Mouse (Mus musculus) adrenal gland, adult (tissue): ENCODE results near the gene Ppan.
A peak's percentile ranks its signal among the peaks of the same experiment; 100 is the strongest.

Experiments used
- DNase-seq, 2 experiments: peaks; one replicate each; pipeline ENCODE4 v3.0.0; 2022 to 2023; ENCODE audit warnings: low spot score in 1 of 2; ENCODE audit not compliant: inconsistent age in 2 of 2

Gene Ppan

GRCm38 (mm10) chr9:20878041-20878709, 9.8 kb upstream of the Ppan start:
- peak; percentile 100 for DNase-seq

- DNase-seq = no peak
Observed at GRCm38 (mm10) chr9:20878710-20879065, 9.3 kb upstream of the Ppan start.

- peak in 1 of 2 experiments; percentile 45 for DNase-seq
Observed at GRCm38 (mm10) chr9:20879097-20879792, 8.7 kb upstream of the Ppan start, which contains the start of gene Angptl6. TSS of gene Angptl6 (minus strand) at chr9:20879727.

GRCm38 (mm10) chr9:20886563-20886962, 1.4 kb upstream of the Ppan start:
- no peak for DNase-seq

- DNase-seq = no peak
Observed at GRCm38 (mm10) chr9:20887191-20887590, 784 bp upstream of the Ppan start.

- DNase-seq = no peak
Observed at GRCm38 (mm10) chr9:20888386-20888765, 401 bp downstream of the Ppan start.

GRCm38 (mm10) chr9:20889185-20890141, 1.5 kb downstream of the Ppan start:
- DNase-seq = peak in 1 of 2 experiments; percentile 46

GRCm38 (mm10) chr9:20890411-20890810, 2.4 kb downstream of the Ppan start:
- no peak for DNase-seq

GRCm38 (mm10) chr9:20891339-20892103, 3.5 kb downstream of the Ppan start:
- no peak for DNase-seq

GRCm38 (mm10) chr9:20892104-20892653, 4.2 kb downstream of the Ppan start:
- peak in 1 of 2 experiments; percentile 35 for DNase-seq

GRCm38 (mm10) chr9:20893069-20893468, 5.1 kb downstream of the Ppan start:
- DNase-seq = no peak

GRCm38 (mm10) chr9:20893590-20894343, 5.8 kb downstream of the Ppan start:
- DNase-seq = no peak

- no peak for DNase-seq
Observed at GRCm38 (mm10) chr9:20894629-20895028, 6.7 kb downstream of the Ppan start.

GRCm38 (mm10) chr9:20895382-20895781, 7.4 kb downstream of the Ppan start:
- no peak for DNase-seq

GRCm38 (mm10) chr9:20897736-20898510, 9.9 kb downstream of the Ppan start:
- DNase-seq = peak in 1 of 2 experiments; percentile 58

- DNase-seq = peak; percentile 90 to 95
Observed at GRCm38 (mm10) chr9:20898511-20899073, 10.6 kb downstream of the Ppan start, which contains the start of gene Eif3g. TSS of gene Eif3g (minus strand) at chr9:20898623.

- DNase-seq = peak in 1 of 2 experiments; percentile 84
Observed at GRCm38 (mm10) chr9:20901466-20902173, 13.6 kb downstream of the Ppan start.

- DNase-seq = no peak
Observed at GRCm38 (mm10) chr9:20902174-20902491, 14.2 kb downstream of the Ppan start.
